Mouse (Mus musculus) stomach, postnatal 0 days (tissue): Measurements from ENCODE around the gene Dctn2. TPM values are rescaled to one million over a fixed set of nuclear protein-coding genes. Genes with fewer than 3 reads are reported as not detected.
A peak's percentile ranks its signal among the peaks of the same experiment; 100 is the strongest.

Source experiments
- ATAC-seq: fragments of 200-750 bp; cut with Nextera tagmentation; 2 replicates; pipeline ENCODE4 v1.8.0; 2017; ENCODE audit not compliant: low FRiP score, low TSS enrichment
- DNase-seq: peaks from one replicate; pipeline ENCODE4 v3.0.0-alpha.2; 2016; ENCODE audit warnings: low spot score
- H3K27ac ChIP-seq: fragments of 300-500 bp; sonication (generic); replicated peaks from 2 replicates; pipeline ENCODE4 v1.5.1; 2014; ENCODE audit warnings: mild to moderate bottlenecking, control low read depth
- H3K27me3 ChIP-seq: fragments of 300-500 bp; sonication (generic); 2 replicates; pipeline ENCODE4 v1.6.1; 2014; ENCODE audit warnings: low read length; ENCODE audit not compliant: control insufficient read depth, insufficient read depth
- H3K36me3 ChIP-seq: fragments of 300-500 bp; sonication (generic); 2 replicates; pipeline ENCODE4 v1.6.1; 2014; ENCODE audit warnings: low read length, mixed read lengths; ENCODE audit not compliant: control insufficient read depth, insufficient read depth
- H3K4me1 ChIP-seq: fragments of 300-500 bp; sonication (generic); replicated peaks from 2 replicates; pipeline ENCODE4 v1.6.1; 2014; ENCODE audit warnings: antibody characterized with exemption; ENCODE audit not compliant: control insufficient read depth, insufficient read depth
- H3K4me2 ChIP-seq: fragments of 300-500 bp; sonication (generic); replicated peaks from 2 replicates; pipeline ENCODE4 v1.6.1; 2014; ENCODE audit warnings: low read depth, mild to moderate bottlenecking, control low read depth, moderate library complexity
- H3K4me3 ChIP-seq: fragments of 300-500 bp; sonication (generic); 2 replicates; pipeline ENCODE4 v1.5.1; 2014; ENCODE audit warnings: low read depth, low read length, control low read depth
- H3K9ac ChIP-seq: fragments of 300-500 bp; sonication (generic); 2 replicates; pipeline ENCODE4 v1.6.1; 2014; ENCODE audit warnings: mild to moderate bottlenecking, low read length, control low read depth, mixed read lengths
- H3K9me3 ChIP-seq: fragments of 300-500 bp; sonication (generic); 2 replicates; pipeline ENCODE4 v1.6.1; 2016; ENCODE audit warnings: low read length; ENCODE audit not compliant: control insufficient read depth
- CTCF ChIP-seq: IDR thresholded peaks from 2 replicates; pipeline ENCODE4 v1.5.1; 2016; ENCODE audit warnings: antibody characterized with exemption, low read depth, mild to moderate bottlenecking, moderate library complexity
- EP300 ChIP-seq: optimal IDR thresholded peaks from 2 replicates; pipeline ENCODE3; 2016; ENCODE audit warnings: antibody characterized with exemption
- WGBS: fragments of 180-500 bp; shearing (Covaris S2); extraction: QIAGEN DNeasy Blood & Tissue Kit; methylation state at CpG from one replicate; pipeline ENCODE4 v1.1.7; 2014; 5-methylcytosine and 5-hydroxymethylcytosine counted together
- polyA plus RNA-seq: library from polyadenylated mRNA; unstranded; fragments of >200 nt; fragmentation: Nextera tagmentation; extraction: Ambion mirVana; gene quantifications from 2 replicates; pipeline ENCODE4 v1.2.1, GENCODE M21; 2015

The Dctn2 gene
- polyA plus RNA-seq, result 134 and 147 TPM in 2 replicates

DNA sequence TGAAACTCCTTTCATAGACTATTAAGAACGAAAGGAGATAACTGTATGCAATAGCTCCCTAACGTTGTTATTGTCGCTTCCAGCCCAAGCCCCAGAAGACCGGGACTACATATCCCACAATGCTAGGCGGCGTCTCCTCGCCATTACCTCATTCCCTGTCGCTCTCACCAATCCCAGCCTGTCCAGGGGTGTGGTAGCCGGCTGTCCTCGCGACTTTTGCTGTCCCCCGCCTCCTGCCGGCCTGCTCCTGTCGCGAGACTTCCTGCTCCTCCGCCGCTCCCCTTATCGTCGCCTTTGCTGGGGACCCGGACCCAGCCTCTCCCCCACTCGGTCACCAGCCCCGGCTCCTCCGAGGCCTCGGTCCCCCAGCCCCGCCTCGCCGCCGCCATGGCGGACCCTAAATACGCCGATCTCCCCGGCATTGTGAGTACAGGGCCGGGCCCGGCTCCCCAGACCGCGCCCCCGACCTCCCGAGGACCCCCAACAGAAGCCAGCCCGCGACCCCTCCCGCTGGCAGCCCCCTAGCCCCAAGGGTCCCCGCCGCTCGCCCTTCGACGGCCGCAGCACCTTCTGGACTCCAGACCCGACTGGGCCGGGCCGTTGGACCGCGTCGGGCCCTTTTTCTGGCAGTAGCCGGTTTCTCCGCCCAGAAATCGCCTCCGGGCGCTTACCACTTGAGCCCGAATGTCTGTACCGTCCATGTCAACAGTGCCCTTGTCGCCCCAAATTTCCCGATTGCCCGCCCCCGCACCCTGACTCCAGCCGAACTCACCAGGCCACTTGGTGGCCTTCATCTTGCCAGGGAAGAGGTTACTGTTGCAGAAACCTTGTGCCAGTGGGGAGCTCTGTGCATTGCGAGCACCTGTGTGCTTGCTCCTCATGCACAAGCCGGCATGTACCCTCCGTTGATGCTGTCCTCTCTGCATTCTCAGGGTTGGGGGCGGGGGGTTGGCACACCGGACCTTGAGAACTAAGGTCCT is at the start of gene Dctn2:
Gene Dctn2, plus strand, starts transcription at position 257 of the 980 bp plus-strand sequence.
- ATAC-seq (peak; percentile 99), DNase-seq (peak; percentile 97)
- H3K36me3 ChIP-seq, result no peaks in the 10 kb centered on the region
- no peaks in the 10 kb centered on the region for H3K9me3 ChIP-seq
- peaks cover 6% of the 10 kb centered on the region for H3K4me1 ChIP-seq
- peak within 1 kb of the TSS; percentile 100 for H3K9ac ChIP-seq
- no peaks in the 10 kb centered on the region for H3K27me3 ChIP-seq
- peak within 1 kb of the TSS; percentile 92 for H3K4me2 ChIP-seq
- H3K27ac ChIP-seq, result peak within 1 kb of the TSS; percentile 95
- peak within 1 kb of the TSS; percentile 99 for H3K4me3 ChIP-seq
- under 1% methylated on average over 69 of the region's 70 CpGs for WGBS
- peak; percentile 37 for TF ChIP-seq CTCF
- TF ChIP-seq EP300, result peak; percentile 97

DNA sequence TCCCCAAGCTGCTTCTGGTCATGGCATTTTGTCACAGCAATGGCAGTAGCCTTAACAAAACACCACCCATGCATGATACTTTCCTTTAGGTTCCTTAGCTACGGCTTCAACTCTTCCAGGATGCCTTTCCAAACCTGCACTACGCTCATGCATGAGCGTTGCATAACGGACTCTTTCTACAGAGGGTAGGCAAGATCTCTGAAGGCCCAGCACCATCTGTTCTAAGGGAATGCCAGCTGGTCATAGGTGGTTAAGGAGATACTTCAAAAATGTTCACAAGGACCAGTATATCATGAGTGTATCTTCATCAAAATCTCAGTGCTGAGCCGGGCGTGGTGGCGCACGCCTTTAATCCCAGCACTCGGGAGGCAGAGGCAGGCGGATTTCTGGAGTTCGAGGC is 49.7 kb upstream of the Dctn2 start:
- no peak overlapping the region for H3K27ac ChIP-seq
- H3K9ac ChIP-seq, result no peak overlapping the region
- TF ChIP-seq EP300 (no peak), CTCF (no peak)
- H3K27me3 ChIP-seq, result no peaks in the 10 kb centered on the region
- no peak overlapping the region for H3K4me3 ChIP-seq
- 92% methylated on average over 11 of the region's 11 CpGs for WGBS
- H3K36me3 ChIP-seq, result no peaks in the 10 kb centered on the region
- no peaks in the 10 kb centered on the region for H3K4me1 ChIP-seq
- H3K9me3 ChIP-seq, result no peaks in the 10 kb centered on the region
- H3K4me2 ChIP-seq, result no peak overlapping the region
- ATAC-seq, result no peak
- DNase-seq, result no peak

DNA sequence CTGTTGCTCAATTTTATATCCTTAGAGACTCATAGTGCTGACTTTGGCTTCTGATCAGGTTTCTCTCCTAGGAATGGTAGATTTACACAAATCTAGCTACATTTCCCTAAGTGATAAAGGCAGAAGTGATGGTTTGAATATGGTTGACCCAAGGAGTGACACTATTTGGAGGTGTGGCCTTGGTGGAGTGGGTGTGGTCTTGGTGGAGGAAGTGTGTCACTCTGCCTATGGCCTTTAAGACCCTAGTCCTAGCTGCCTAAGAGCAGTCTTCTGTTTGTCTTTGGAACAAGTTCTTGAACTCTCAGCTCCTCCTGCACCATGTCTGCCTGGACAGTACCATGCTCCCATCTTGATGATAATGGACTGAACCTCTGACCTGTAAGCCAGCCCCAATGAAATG is 49.0 kb upstream of the Dctn2 start:
- H3K27ac ChIP-seq, result no peak overlapping the region
- no peaks in the 10 kb centered on the region for H3K27me3 ChIP-seq
- ATAC-seq (no peak), DNase-seq (no peak)
- no peaks in the 10 kb centered on the region for H3K36me3 ChIP-seq
- TF ChIP-seq EP300 (no peak), CTCF (no peak)
- H3K4me2 ChIP-seq, result no peak overlapping the region
- no peak overlapping the region for H3K9ac ChIP-seq
- no peaks in the 10 kb centered on the region for H3K9me3 ChIP-seq
- H3K4me1 ChIP-seq, result no peaks in the 10 kb centered on the region
- no peak overlapping the region for H3K4me3 ChIP-seq

- ATAC-seq (no peak), DNase-seq (no peak)
- H3K27ac ChIP-seq, result no peak overlapping the region
- H3K9ac ChIP-seq, result no peak overlapping the region
- no peak overlapping the region for H3K4me2 ChIP-seq
- H3K9me3 ChIP-seq, result no peaks in the 10 kb centered on the region
- no peaks in the 10 kb centered on the region for H3K4me1 ChIP-seq
- no peaks in the 10 kb centered on the region for H3K27me3 ChIP-seq
- TF ChIP-seq EP300 (no peak), CTCF (no peak)
- no peaks in the 10 kb centered on the region for H3K36me3 ChIP-seq
- 93% methylated on average over 2 of the region's 2 CpGs for WGBS
- no peak overlapping the region for H3K4me3 ChIP-seq
These were observed 47.8 kb upstream of the Dctn2 start for GRCm38 (mm10) chr10:127218339-127218738.

DNA sequence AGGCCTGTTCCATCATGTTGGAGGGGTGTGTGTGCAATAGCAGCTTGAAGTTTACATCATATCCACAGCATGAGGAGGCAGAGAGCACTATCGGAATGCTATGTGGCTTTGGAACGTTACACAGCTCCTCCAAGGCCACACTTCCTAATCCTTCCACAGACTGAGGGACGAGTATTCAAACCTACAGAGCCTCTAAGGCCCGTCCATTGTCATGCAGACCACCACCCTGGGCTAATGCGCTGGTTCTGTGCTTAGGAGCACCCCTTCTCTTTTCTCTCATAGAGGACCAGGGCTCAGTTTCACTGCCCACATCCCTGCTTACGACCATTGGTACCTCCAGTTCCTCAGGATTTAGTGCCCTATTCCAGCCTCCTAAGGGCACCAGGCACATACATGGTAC is 41.0 kb upstream of the Dctn2 start:
- Histone ChIP-seq H3K27me3 (no peaks in the 10 kb centered on the region), H3K4me3 (no peak overlapping the region), H3K4me2 (no peak overlapping the region), H3K36me3 (no peaks in the 10 kb centered on the region), H3K4me1 (no peaks in the 10 kb centered on the region), H3K9me3 (no peaks in the 10 kb centered on the region), H3K9ac (no peak overlapping the region), H3K27ac (no peak overlapping the region)
- WGBS, result 39% methylated on average over 6 of the region's 6 CpGs
- DNase-seq (no peak), ATAC-seq (no peak)
- TF ChIP-seq EP300, result no peak
- TF ChIP-seq CTCF, result no peak

DNA sequence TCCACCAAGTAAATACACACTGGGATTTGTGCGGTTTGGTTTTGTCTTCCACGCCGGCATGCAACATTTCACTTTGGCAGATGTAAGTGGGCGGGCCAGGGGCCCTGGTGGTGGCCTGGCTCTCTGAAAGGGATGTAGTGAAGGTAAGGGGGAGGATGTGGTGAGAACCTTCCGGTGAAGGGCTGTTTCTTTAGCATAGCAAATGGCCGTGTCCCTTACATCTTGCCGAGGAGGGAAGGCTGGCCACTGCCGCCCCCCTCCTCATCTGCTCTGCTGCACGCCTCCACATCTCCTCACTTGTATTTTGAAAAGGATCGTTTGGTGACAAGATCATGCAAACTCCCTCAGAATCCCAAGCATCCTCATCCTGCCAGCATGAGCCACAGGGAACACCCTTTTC is 40.4 kb upstream of the Dctn2 start:
- TF ChIP-seq CTCF (no peak), EP300 (no peak)
- ATAC-seq, result no peak
- no peaks in the 10 kb centered on the region for H3K9me3 ChIP-seq
- no peaks in the 10 kb centered on the region for H3K4me1 ChIP-seq
- H3K27ac ChIP-seq, result no peak overlapping the region
- no peak overlapping the region for H3K9ac ChIP-seq
- no peak overlapping the region for H3K4me2 ChIP-seq
- no peak overlapping the region for H3K4me3 ChIP-seq
- no peaks in the 10 kb centered on the region for H3K36me3 ChIP-seq
- DNase-seq, result no peak
- H3K27me3 ChIP-seq, result no peaks in the 10 kb centered on the region
- WGBS, result 38% methylated on average over 10 of the region's 10 CpGs
